In the genomic region with DNA sequence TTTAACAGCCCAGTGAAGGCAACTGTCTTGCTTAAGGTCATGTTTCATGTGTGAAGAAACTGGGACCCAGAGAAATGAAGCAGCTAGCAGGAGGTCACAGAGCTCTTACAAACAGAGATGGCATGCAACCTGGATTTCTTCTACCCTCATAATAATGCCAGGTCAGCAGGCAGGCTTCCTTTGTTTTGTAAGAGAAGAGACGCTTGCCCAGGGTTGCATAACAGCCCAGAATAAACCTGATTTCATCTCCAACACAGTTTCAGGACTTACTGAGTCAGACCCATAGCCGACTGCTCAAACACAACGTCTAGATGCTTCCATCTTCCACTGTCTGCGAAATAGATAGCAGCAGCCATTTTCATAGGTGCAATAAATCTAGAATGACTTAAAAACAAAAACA, we compare ENCODE assay signal across 19 mouse cellular contexts.
DNase-seq lines count a peak whose midpoint lies in the region; ATAC-seq lines count a peak whose summit lies in the region.
"Had no signal": no experiment of that assay in that cellular context is flagged by ENCODE, and none has a peak within 500 bp of the region (broad histone marks: within the 10 kb centered on the region; RNA-seq: fewer than 3 reads in every experiment).

No protein-coding gene starts in this region.

- 83% methylated on average over 4 of the region's 4 CpGs for WGBS in forebrain, embryonic 16.5 days

- no peak overlapping the region for H3K9ac ChIP-seq in forebrain, embryonic 16.5 days (replicated peaks; ENCODE audit: low read depth, low read length)
- H3K9ac ChIP-seq: intestine, embryonic 15.5 days; liver, embryonic 13.5 days had no signal

- H3K27me3 ChIP-seq in forebrain, embryonic 16.5 days (replicated peaks; ENCODE audit: control insufficient read depth, insufficient read depth, low read length): no peaks in the 10 kb centered on the region
- H3K27me3 ChIP-seq: intestine, embryonic 15.5 days; liver, embryonic 13.5 days had no signal

- H3K27ac ChIP-seq in forebrain, embryonic 16.5 days (ENCODE audit: low read length): no peak overlapping the region
- H3K27ac ChIP-seq: intestine, embryonic 15.5 days; liver, embryonic 13.5 days; midbrain, embryonic 10.5 days; stomach, postnatal 0 days had no signal

- ATAC-seq in forebrain, embryonic 16.5 days: no peak
- ATAC-seq: activated CD4-positive, CD25-positive, alpha-beta regulatory T cell, adult 4 months; intestine, embryonic 15.5 days had no signal

- H3K36me3 ChIP-seq in forebrain, embryonic 16.5 days (ENCODE audit: control insufficient read depth, insufficient read depth): no peaks in the 10 kb centered on the region
- H3K36me3 ChIP-seq: intestine, embryonic 15.5 days; liver, embryonic 13.5 days; midbrain, embryonic 10.5 days had no signal

- no peak overlapping the region for H3K4me2 ChIP-seq in forebrain, embryonic 16.5 days (ENCODE audit: low read length)
- H3K4me2 ChIP-seq: intestine, embryonic 15.5 days; liver, embryonic 13.5 days had no signal

- no peaks in the 10 kb centered on the region for H3K9me3 ChIP-seq in forebrain, embryonic 16.5 days (ENCODE audit: control insufficient read depth, low read length)
- H3K9me3 ChIP-seq: intestine, embryonic 15.5 days; liver, embryonic 13.5 days; midbrain, embryonic 10.5 days had no signal

- no peaks in the 10 kb centered on the region for H3K4me1 ChIP-seq in forebrain, embryonic 16.5 days (replicated peaks; ENCODE audit: control insufficient read depth, insufficient read depth, low read length)
- H3K4me1 ChIP-seq: intestine, embryonic 15.5 days; liver, embryonic 13.5 days; midbrain, embryonic 10.5 days had no signal

- DNase-seq in adrenal gland, postnatal 10 days: peak; percentile 16
- DNase-seq in adrenal gland, adult 18-20 months (ENCODE audit: low spot score in 2 of 2): no peak
- DNase-seq in layer of hippocampus, adult 11-12 months (ENCODE audit: low spot score): peak; percentile 37
- DNase-seq in layer of hippocampus, postnatal 36 days: no peak
- peak; percentile 19 for DNase-seq in adrenal gland, postnatal 14 days
- DNase-seq in lung, postnatal 25 days (ENCODE audit: low spot score): peak; percentile 60
- DNase-seq in gastrocnemius, postnatal 4 days (ENCODE audit: low spot score in 2 of 2): no peak
- DNase-seq: B cell, adult 2 months; cerebellum, adult 11 months; embryo, embryonic 11 days; kidney, postnatal 36 days; liver, embryonic 13.5 days; thymus, postnatal 4 days had no signal

- no peak overlapping the region for H3K4me3 ChIP-seq in forebrain, embryonic 16.5 days (replicated peaks; ENCODE audit: low read length)
- H3K4me3 ChIP-seq: erythroblast, embryonic 14.5 days; intestine, embryonic 15.5 days; liver, embryonic 13.5 days; midbrain, embryonic 10.5 days had no signal

Comparison
In these comparisons a context has a peak if more than half of its experiments do, and no peak if none do; other contexts are left out.
1. DNase-seq: peak in adrenal gland, postnatal 10 days (single experiment), layer of hippocampus, adult 11-12 months (single experiment), adrenal gland, postnatal 14 days (single experiment) and lung, postnatal 25 days (single experiment); none in adrenal gland, adult 18-20 months (0 of 2), layer of hippocampus, postnatal 36 days (0 of 2) and gastrocnemius, postnatal 4 days (0 of 2).